Mouse (Mus musculus) spleen, adult 12 weeks (tissue): ENCODE measurements around the gene Gtsf1l.

Experiments
- DNase-seq: peaks from one replicate; pipeline ENCODE4 v3.0.0; 2022; ENCODE audit warnings: low spot score

Gene Gtsf1l

GRCm38 (mm10) chr2:163051691-163052090, 36.0 kb downstream of the Gtsf1l start:
- DNase-seq: no peak

GRCm38 (mm10) chr2:163049116-163049515, 38.5 kb downstream of the Gtsf1l start:
- DNase-seq: no peak

- DNase-seq: peak; percentile 30
Measured at GRCm38 (mm10) chr2:163048125-163048524, 39.5 kb downstream of the Gtsf1l start.

- DNase-seq: no peak
Measured at GRCm38 (mm10) chr2:163039940-163040339, 47.7 kb downstream of the Gtsf1l start.
